Mouse (Mus musculus) kidney, adult 8-10 months (tissue): Measurements from ENCODE around the gene Ap2m1.

Source experiments
- DNase-seq, 2 experiments: peaks; one replicate each; pipeline ENCODE4 v3.0.0; 2022

Gene Ap2m1

DNA sequence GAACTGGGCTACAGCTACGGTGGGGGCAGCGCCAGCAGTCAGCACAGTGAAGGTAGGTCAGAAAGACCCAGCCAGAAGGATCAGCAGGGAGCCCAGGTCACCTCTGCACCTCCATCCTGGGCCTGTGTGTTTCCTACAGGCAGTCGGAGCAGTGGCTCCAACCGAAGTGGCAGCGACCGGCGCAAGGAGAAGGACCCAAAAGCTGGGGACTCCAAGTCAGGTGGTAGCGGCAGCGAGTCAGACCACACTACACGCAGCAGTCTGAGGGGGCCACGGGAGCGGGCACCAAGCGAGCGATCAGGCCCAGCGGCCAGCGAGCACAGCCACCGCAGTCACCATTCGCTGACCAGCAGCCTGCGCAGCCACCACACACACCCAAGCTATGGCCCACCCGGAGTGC, 4.3 kb upstream of the Ap2m1 start:
- DNase-seq = no peak

DNA sequence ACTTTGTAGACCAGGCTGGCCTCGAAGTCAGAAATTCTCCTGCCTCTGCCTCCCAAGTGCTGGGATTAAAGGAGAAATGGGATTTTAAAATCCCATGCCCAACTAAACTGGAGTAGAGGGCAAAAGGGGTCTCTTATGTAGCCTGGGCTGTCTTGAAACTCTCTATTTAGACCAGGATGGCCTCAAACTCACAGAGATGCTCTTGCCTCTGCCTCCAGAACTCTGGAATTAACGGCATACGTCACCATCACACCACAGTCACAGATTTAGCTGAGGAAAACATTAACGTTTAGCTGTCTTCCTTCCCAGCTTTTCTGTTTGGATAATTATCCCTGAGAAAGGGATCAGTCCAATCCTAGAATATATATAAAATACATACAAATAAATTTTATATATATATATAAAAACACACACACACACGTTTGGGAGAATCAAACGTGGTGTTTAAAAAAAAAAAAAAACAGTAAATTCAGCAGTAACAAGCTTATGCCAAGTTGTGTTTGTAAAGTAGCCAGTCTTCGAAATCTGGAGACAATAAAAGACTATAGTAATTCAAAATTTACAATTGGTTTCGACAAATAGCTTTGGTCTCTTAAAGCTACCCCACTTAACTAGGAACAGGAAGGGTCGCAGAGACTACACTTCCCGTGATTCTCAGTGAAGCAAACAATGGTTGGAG, 522 bp upstream of the Ap2m1 start:
- DNase-seq = no peak

DNA sequence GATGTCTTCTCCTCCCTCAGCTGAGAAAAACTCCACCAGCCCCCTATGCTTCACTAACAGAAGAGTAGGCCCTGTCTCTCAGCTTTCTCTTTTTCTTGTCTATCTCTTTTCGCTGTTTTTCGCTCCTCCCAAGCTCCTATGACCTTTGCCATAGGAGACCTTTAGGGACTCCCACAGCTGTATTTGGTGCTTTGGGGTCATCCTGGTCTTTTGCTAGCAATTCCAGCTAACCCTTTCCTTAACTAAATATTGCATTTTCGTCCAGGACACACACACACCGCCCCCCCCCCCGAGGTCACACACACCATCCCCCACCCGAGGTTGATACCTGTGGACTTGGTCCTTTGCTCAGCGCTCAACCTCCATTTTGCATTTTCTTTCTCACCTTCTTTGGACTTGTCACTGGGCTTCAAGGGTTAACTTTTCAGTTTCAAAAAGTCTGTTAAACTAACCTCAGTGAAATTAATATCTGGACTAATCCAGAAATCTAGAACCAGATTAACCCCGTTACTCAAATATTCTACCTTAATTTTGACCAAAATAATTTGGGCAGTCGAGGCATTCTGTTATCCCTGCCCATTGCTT, 895 bp downstream of the Ap2m1 start:
- DNase-seq = no peak

DNA sequence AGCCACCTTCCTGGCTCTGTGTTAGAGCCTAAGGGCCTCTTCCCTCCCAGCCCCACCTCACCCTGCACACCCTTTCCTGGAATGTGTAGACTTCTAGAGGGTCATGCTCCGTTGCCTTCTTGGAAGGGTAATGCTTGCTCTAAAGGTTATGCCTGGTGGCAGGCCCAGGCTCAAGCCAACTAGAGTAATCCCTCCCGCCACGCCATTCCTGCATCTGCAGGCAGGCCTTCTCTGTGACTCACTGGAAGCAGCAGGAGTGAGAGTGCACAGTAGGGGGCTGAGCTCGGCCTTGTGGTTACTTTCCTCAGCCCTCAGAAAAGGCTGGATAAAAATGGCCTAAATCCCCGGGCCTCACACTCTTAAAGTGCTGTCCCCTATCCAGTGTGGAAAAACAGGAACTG, 1.8 kb downstream of the Ap2m1 start:
- DNase-seq = peak; percentile 81 to 86

DNA sequence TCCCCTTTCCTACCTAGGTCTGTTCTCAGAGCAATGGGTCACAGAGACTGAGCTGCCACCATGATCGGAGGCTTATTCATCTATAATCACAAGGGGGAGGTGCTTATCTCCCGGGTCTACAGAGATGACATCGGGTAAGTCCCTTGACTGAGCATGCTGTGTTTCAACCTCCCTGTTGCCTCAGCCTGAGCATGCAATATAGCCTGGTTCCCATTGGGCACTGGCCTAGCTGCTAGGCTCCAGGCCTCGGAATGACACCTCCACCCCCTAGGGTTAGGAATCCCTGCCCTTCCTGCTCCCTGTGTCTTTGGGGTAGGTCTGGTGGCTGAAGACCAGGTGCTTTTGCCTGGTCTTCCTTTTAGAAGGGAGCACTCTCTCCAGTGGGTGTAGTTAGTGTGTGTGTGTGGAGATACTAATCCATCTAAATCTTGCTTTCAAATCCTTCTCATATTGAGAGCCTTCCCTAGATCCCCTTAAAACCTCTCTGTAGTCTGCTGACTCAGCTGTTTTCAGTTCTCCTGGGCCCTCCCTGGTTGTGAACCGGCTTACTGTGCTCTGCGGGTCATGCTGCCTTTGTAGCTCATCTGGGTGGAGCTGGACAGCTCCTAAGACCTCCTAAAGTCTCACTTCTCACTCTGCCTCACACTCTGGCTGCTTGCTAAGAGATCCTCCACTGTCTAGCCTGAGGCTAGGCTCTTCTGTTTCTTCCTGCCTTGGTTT, 2.5 kb downstream of the Ap2m1 start:
- DNase-seq = no peak

DNA sequence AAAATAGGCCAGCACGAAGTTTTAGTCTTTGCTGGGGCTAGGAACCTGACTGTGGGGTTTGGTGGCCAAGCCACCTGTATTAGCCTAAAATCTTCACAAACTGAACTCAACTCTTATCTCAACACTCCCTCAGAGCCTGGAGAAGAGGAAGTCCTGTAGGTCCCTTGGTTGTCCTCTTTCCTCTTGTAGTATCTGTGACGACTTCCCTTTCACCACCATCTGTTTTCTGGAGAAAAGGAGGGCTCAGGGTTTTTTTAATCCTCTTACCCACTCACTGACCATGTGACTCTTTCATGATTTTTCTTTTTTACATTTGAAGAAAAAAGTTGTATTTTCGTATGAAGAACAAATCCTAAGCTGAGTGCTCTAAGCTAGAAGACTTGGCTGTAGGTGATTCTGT, 4.4 kb downstream of the Ap2m1 start:
- DNase-seq = no peak

DNA sequence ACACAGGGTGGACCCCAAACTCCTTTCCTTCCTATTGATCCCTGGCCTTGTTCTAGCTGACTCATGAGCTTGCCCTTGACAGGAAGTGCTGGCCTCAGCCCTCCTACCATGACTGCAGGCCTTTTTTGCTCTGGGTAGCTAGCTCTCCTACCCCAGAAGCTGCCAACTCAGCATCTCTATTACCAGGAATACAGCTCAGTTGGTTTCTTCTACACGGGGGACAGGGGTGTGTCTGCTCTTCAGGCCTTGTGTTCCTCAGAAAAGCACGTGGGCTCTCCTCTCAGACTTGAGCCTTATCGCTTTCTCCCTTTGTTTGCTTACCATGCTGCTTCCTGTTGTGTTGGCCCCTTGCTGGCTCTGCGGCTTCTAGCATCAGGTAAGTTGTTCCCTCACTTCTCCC, 5.2 kb downstream of the Ap2m1 start:
- DNase-seq = no peak

DNA sequence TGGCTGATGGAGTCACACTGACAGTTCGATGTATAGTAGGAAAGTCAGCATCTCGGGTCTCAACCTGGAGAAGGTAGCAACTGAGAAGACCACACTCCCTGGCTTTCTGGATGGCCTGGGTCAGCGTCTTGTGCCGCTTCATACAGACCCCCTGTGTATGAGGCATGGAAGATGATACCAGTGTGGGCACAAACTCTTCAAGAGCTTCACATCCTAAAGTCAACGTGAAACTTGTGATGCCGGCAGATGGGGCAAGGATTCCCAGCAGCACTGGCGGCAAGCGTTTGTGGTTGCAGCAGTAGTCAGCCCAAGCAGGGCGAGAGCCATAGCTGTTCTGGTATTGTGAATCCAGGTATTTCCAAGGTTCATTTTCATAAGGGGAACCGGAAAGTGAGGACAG, 10.4 kb downstream of the Ap2m1 start:
- DNase-seq = no peak

DNA sequence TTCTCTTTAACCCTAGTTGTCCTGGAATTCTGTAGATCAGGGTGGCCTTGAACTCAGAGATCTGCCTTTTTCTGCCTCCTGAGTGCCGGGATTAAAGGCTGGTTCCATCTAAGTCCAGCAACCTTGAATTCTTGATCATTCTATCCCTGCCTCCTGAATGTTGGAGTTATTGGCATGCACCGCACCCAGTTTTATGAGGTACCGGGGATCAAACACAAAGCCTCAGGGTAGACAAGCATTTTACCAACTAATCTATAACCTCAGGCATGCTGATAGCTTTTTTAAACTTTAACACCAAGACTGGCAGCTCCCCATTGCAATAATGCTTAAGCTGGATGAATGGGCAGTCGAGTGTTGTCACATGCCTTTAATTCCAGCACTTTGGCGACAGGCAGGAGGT, 12.1 kb downstream of the Ap2m1 start:
- DNase-seq = no peak

DNA sequence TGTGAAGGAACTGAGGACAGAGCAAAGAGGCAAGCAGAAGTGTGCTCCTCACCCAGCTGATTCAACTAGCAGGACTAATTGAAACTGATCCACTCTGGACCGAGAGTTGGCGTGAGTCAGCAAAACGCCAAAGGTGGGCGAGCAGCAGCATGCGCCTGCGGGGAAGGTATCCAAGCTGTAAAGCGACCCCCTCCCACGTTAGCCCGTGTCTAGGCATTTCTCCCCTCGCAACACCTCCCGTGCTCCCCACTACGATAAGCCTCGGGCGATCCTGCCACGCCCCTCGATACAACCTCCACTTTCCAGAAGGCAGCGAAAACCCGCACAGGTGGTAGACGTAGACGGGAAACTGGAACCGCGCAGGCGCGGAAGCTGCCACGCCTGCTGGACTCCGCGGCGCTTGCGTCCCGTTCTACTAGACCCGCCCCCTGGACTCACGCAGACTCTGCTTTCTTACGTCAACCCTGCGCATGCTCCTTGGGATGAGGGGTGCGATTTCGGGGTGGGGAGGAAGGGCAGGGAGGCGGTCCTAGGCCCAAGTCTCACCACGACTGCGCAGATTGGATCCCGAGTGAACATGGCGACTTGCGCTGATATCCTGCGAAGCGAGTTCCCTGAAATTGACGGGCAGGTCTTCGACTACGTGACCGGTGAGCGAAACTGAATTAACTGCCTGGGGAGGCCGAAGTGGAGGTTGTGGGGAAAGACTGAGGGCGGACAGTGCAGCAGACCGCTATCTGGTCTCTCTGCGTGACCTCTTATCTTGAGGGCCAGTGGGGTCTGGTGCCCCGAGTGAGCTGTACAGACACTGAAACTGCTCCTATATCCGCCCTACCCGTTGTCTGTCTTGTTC, 13.0 kb downstream of the Ap2m1 start, which contains the start of gene Abcf3:
Abcf3 (plus strand) TSS at position 482 of the 853 bp plus-strand sequence.
- DNase-seq = peak; percentile 98 to 99

DNA sequence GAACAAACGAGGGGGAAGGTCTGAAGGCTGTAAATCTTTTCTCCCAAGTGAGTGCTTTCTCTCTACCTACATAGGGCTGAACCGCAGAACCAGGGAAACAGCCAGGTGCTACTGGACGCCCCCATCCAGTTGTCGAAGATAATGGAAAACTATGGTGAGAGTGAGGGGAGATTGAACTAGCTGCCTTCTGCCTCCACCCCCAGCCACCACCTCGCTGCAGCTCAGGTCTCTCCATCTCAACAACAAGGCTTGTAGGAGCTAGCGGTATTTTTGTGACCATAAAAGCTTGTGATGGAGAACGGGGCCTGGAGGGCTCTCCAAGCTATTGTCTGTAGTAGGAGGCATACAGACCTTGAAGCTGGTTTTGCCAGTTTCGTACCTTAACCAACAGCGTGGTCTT, 13.9 kb downstream of the Ap2m1 start:
- no peak for DNase-seq

DNA sequence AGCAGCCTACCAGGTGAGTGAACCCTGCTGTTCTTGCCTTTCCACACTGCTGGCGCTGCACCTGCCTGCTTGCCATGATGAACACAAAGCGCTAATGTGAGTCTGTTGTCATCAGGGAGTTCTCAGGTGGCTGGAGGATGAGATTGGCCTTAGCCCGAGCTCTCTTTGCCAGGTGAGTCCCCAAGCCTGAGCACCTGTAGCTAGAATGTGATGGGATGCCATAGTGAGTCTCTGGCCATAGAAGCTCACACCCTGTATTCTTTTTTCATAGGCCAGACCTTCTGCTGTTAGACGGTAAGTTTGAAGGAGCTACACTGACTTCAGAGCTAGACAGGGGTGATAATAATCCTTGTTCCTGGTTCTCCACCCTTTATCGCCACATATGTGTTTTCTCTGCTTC, 16.4 kb downstream of the Ap2m1 start:
- no peak for DNase-seq

DNA sequence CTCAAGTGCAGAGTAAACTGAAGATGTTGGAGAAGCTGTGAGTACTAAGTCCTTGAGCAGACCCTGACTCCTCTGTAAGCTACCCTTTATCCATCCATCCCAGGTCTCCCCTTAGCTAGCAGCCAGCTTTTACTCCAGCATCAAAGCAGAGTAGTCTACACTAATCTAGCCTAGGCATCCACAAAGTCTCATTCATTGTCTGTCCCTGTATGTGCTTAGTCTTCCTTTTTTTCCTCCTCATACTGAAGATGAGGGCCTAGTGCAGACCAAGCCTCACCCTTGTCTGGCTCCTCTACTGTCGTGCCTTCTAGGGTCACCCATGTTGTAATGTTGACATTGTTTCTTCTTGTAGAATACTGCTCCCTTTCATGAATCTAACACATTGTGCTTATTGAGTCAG, 17.3 kb downstream of the Ap2m1 start:
- no peak for DNase-seq

DNA sequence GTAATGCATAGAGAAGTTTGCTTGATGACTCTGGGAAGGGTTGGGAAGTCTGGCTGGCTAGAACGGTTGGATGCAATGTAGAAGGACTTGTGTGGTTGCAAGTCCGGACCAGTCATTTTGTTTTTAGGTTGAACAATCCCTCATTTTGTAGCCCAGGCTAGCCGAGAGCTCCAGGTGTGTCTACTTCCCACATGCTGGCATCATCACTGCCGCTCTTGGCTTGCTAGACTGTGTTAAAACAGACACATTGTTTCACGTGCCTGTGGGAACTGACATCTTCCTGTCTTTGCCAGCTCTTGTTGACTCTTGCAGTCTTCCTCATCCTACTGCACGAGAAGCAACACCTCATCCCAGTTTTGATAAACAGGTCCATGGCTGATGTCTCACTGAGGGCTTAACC, 19.7 kb downstream of the Ap2m1 start:
- DNase-seq = no peak

DNA sequence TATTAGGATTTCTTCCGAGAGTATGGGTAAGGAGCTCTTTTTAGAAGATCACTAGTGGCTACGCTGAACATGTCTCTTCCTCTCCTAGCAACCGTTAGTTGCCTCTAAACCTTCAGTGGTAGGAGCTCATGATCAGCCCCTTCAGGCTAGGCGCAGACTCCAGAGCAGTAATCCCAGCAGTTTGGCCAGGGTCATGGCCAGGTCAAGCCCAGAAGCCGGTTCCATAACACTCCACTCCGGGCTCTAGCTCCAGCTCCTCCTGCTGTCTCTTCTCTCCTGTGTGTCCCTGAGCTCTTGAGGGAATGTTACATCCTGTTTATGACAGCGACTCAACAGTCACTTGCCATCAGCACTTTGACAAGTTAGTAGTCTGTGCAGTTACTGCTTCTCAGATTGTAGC, 22.1 kb downstream of the Ap2m1 start:
- DNase-seq = no peak

DNA sequence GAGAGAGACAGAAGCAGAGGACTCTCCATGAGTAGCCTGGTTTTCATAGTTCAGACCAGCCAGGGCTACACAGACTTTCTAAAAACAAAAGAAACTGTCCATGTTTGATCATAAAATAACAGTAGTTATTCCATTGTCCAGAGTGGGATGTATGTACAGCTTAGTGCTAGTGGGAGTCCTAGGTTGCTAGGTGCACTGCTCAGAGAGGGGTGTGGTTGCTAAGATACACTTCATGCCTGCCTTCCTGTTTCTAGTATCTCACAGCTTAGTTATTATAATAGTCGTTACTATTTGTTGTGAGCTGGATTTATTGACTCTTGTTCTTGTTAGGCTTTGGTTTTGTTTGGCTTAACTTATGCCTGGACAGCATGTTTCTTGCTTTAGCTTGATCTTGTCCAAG, 29.8 kb downstream of the Ap2m1 start:
- DNase-seq = no peak

DNA sequence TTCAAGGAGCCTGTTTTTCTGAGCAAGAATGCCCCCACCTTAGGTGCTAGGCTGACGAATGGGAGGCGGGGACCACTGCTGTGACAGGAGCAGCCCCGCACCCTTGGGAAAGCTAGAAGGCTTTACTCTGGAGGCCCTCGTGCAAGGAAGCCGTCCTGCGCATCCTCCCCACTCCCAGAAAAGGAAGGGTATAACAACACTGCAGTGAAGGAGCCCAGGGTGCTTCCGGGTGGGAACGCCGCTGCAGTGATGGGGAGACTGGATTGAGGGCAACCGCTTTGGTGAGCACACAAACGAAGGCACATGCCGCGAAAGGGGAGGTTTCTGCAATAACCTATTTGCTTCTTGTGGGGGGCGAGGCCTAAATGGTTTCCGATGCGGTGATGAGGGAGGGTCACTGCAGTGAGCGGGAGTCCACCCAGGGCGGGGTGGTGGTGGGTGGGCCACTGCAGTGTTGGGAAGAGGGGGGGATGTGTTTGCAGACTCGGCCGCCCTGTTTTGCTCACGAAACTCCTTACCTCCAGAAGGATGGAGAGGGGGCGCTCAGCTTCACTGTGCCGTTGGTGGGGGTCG, 54.2 kb downstream of the Ap2m1 start, which contains the start of gene Vwa5b2:
Vwa5b2 (plus strand) TSS at position 106 of the 573 bp plus-strand sequence.
- DNase-seq = no peak

DNA sequence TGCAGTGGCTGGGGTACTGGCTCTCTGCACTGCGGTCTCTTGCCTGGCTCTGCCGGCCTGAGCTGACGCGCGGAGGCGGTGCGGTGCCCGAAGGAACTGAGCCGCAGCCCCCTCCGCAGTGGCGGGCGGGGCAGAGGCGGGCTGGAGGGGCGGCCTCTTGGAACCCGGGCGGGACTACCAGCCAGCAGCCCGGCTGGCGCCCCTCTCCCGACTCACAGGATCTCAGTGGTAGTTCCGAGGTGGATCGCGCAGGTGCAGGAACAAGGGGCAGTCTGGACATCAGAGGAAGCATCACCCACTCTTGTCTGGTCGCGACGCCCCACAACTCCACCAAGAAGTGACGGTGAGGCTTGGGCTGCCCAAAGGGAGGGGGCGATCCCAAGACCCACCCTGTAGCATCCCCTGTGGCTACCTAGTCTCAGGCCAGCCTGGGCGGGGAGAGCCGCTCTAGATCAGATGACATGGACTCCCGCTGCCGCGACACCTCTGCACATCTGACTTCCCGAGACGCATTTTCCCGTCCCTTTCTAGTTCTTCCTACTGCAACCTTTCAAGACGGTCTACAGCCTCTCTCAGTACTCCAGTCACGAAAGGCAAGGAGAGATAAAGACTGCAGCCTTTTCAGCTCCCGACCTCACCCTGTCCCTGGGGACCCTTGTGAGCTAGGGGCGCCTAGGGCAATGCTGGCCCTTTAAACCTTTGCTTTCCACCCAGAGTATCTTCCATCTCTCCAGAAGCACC, 54.8 kb downstream of the Ap2m1 start:
- DNase-seq = no peak

DNA sequence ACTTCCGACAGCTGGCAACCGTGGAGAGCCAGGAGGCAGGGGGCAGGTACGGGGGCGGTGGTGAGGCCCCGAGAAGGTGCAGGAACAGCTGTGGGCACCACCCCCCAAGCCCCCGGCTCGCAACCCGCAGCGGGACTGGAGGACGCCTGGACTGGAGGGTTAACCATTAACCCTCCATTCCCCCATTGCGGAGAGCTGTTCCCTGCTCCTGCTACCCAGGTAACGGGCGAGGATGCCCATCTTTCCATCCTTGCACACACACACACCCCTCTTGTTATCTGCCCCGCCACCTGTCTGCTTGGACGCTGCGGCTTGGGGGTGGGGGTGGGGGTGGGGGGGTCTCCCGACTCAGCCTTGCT, 55.4 kb downstream of the Ap2m1 start:
- DNase-seq = no peak

DNA sequence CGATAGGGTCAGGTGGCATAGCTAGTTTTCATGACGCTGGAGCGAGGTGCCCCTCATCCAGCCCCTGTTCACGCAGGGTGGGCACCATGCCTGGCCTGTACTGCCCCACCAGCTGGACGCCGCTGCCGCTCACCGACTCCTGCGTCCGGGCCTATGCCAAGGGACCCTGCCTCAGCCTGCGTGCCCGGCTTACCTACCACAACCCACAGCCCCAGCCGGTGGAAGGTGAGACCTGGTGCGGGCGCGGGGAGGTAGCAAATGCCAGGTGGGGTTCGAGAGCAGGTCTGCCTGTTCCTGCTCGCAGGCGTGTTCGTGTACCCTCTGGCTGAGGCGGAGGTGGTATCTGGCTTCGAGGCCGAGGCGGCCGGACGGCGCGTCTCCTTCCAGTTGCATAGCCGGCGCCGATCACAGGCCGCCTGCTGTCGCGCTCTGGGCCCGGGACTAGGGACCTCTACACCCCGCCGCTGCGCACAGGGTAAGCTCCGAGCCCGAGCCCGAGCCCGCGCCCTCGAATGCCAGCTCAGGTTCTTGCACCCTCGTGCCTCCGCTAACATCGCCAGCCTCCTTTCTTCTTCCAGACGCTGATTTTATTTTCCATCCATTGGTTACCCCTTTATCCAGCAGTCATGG, 55.9 kb downstream of the Ap2m1 start:
- DNase-seq = no peak
